Mouse (Mus musculus) megakaryocyte, embryonic 14.5 days (primary cell): ENCODE measurements at regions not wholly inside any gene's neighbourhood (a gene's known extent, or its start where the extent isn't known, plus 50 kb on each side); places are given as distances from the start of the nearest gene placed in this dataset.
"Not testable (repeated sequence)": the region's sequence is repeated elsewhere in the genome, so short reads cannot be mapped to it uniquely, and the experiment has no call there.

Source experiments
- H3K27me3 ChIP-seq: replicated peaks from 2 replicates; pipeline ENCODE3; 2012; ENCODE audit warnings: inconsistent platforms
- H3K36me3 ChIP-seq: replicated peaks from 2 replicates; pipeline ENCODE3; 2012; ENCODE audit warnings: low read length, inconsistent platforms, mixed read lengths
- H3K4me1 ChIP-seq: 2 replicates; pipeline ENCODE4 v1.6.1; 2012; ENCODE audit warnings: inconsistent platforms
- H3K4me3 ChIP-seq: replicated peaks from 2 replicates; pipeline ENCODE3; 2012; ENCODE audit warnings: moderate library complexity, mild to moderate bottlenecking, inconsistent platforms
- H3K9me3 ChIP-seq: 2 replicates; pipeline ENCODE4 v1.6.1; 2012; ENCODE audit warnings: inconsistent platforms
- FLI1 ChIP-seq: IDR thresholded peaks from 2 replicates; pipeline ENCODE4 v1.6.1; 2012; ENCODE audit warnings: low read length, inconsistent platforms, mixed read lengths
- GATA1 ChIP-seq: IDR thresholded peaks from 3 replicates; pipeline ENCODE4 v1.6.1; 2012; ENCODE audit warnings: mixed read lengths, low read length, inconsistent platforms, borderline replicate concordance

DNA sequence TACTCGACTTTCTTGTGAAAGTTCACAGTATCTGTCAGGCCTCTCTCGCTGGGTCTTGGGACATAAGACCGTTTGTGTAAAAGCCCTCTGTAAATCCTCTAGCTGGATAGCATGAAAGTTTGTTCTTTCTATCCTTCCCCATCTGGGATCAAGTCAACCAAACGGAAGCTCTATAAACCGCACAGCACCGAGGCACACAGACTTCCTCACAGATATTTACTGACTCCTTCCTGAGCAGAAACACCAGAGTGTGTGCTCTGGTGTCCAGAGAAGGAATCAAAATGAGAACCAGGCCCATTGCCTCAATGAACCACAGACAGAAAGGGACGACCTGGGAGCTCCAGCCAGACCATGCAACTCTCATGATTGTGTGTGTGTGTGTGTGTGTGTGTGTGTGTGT lies 502.6 kb downstream of the Gja1 start:
- TF ChIP-seq GATA1, result no peak
- TF ChIP-seq FLI1, result no peak
- H3K27me3 ChIP-seq, result no peaks in the 10 kb centered on the region
- H3K4me3 ChIP-seq, result peak overlapping the region; percentile 72
- peaks cover 18% of the 10 kb centered on the region for H3K4me1 ChIP-seq
- no peaks in the 10 kb centered on the region for H3K36me3 ChIP-seq
- no peaks in the 10 kb centered on the region for H3K9me3 ChIP-seq

DNA sequence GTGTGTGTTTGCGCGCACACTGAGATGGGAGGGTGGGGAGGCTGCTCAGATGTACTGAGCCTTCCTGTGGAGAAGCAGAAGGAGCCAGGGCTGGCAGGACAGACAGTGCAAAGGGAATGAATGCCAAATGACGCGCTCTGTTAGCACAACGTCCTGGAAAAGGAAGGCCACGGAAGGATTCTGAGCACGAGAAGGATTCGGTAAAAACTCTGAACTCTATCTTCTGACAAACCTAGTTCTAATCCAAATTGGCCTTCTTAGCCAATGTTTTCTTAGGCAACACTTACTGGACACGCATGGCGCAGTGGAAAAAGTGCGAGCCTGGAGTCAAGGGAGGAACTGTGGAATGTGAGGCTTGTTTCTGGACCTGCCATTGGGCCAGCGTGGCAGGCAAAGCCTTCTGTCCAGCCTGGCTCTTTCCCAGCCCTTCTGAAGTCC lies 503.0 kb downstream of the Gja1 start:
- Histone ChIP-seq H3K9me3 (no peaks in the 10 kb centered on the region), H3K4me3 (peak overlapping the region; percentile 72), H3K36me3 (no peaks in the 10 kb centered on the region), H3K27me3 (no peaks in the 10 kb centered on the region), H3K4me1 (peaks cover 18% of the 10 kb centered on the region)
- TF ChIP-seq GATA1, result no peak
- no peak for TF ChIP-seq FLI1

DNA sequence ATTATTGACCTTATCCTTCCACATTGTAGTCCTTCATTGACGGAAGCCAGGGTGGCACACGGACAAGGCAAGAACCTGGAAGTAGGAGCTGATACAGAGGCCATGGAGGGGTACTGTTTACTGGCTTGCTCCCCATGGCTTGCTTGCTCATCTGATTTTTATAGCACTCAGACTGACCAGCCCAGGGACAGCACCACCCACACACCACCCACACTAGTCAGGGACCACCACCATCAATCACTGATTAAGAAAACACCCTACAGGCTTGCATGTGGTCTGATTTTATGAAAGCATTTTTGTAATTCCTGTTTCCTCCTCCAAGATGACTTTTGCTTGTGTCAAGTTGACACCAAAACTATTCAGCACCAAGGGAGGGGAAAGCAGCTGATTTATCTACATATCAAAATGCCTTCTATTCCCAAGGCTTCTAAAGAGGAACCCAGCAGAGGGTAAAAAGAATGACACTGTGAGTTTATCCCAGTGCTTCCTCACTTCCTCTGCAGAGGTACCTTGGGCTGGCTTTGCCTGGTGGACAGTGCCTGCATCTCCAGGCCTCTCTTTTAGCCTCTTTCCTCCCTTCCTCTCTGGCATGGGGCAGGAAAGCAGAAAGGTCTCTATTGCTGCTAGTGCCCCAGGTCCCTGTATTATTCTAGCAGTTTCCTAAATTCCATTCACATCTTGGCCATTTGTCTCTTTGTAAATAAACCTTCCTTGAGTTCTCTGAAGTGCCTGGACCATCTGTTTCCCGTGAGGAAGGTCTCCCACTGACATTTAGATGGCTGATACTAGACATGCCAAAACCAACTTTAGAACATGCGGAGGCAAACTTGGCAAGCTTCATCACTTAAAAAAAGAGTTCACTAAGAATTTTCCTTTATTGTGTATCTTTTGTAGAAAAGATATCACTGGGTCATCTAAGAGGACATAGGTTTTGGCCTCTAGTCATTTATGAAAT lies 507.6 kb downstream of the Gja1 start:
- H3K4me1 ChIP-seq, result peaks cover 14% of the 10 kb centered on the region
- no peak for TF ChIP-seq GATA1
- TF ChIP-seq FLI1, result no peak
- no peaks in the 10 kb centered on the region for H3K36me3 ChIP-seq
- no peaks in the 10 kb centered on the region; the same call in 1 of the 2 replicates for H3K9me3 ChIP-seq
- no peaks in the 10 kb centered on the region for H3K27me3 ChIP-seq
- H3K4me3 ChIP-seq, result no peak overlapping the region

DNA sequence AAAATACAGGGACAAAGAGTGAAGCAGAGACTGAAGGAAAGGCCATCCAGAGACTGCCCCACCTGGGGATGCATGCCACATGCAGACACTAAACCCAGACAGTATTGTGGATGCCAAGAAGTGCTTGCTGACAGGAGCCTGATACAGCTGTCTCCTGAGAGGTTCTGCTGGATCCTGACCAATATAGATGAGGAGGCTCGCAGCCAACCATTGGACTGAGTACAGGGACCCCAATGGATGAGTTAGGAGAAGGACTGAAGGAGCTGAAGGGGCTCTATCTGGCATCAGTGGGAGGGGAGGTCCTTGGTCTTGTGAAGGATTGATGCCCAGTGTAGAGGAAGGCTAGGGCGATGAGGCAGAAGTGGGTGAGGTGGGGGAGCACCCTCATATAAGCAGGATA lies 514.4 kb downstream of the Gja1 start:
- not testable (repeated sequence) for H3K4me3 ChIP-seq, H3K4me1 ChIP-seq, H3K9me3 ChIP-seq, H3K27me3 ChIP-seq, H3K36me3 ChIP-seq

DNA sequence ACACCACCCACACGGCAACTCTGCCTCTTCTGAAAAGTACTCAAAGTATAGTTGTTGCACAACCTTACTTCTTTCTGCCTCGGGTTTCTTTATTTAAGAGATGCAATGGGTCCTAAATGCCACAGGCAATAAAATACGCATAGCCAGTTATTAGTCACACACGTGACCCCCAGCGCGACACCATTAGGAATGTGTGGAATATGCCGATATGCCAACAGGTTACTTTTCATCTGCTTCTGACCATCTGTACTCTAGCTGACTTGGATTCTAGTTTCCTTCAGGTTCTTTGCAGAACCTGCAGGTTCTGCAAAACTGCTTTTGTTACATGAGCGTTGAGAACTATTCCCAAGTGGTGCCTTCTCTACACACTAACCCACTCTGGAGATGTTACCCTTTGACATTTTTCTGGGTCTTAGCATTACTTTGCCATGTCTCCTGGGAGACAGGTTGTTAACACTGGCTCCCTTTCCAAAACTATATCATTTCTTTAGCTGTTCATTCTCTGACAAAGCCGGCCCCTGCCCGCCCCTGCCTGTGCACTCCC lies 515.6 kb downstream of the Gja1 start:
- no peak for TF ChIP-seq GATA1
- no peak for TF ChIP-seq FLI1
- no peaks in the 10 kb centered on the region for H3K4me1 ChIP-seq
- H3K27me3 ChIP-seq, result no peaks in the 10 kb centered on the region
- no peaks in the 10 kb centered on the region for H3K36me3 ChIP-seq
- no peaks in the 10 kb centered on the region; the same call in 1 of the 2 replicates for H3K9me3 ChIP-seq
- no peak overlapping the region for H3K4me3 ChIP-seq

DNA sequence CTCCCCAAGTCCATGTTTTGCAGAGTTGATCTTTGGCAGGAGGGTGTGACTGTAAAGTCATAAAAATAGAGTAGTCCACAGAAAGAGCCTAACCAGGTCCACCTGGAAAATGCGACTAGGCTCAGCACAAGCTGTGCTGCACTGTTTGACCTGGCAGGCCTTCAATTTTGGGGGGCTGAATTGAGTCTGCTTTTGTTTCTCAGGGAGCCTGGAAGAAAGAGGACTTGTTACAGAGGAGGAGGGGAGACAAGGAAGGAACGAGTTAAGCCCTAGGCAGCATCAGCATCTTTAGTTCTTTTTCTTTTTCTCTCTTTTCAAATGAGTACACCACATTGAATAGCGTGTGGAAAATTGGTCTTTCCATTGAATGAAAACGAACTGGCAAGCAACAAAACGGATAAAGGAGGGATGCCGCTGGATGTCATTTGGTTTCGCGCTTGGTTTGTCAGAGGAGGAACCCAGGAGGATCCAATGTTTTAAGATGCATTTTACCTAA lies 516.1 kb downstream of the Gja1 start:
- no peaks in the 10 kb centered on the region for H3K27me3 ChIP-seq
- H3K4me1 ChIP-seq, result no peaks in the 10 kb centered on the region
- no peaks in the 10 kb centered on the region for H3K9me3 ChIP-seq
- H3K4me3 ChIP-seq, result no peak overlapping the region
- TF ChIP-seq FLI1, result no peak
- no peak for TF ChIP-seq GATA1
- H3K36me3 ChIP-seq, result no peaks in the 10 kb centered on the region

DNA sequence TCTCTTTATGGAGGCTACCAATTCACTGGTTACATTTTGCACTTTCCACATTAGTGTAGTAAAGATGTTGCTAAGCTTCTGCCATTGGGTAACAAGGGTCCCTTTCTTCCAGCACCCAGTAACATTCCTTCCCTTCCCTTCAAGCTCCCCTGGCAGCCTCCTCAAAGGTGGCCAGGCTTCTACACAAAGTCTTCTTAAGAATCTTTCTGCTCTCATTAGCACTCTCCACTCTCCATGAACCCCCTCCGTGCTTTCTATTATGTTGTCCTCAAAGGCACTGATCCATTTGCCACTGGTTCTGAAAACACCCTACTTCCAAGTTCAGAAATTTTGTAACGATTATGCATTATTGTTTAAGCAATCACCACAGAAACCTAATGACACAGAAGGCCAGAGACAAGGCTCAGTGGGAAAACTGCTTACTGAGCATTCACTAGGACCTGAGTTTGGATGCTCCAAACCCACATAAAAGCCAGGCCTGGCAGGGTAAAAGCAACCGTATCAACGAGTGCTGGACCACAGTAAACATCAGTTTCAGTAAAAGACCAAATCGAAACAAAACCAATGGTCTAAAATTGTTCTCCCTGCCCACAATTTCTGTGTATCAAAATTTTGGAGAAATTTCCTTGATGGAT lies 522.6 kb downstream of the Gja1 start:
- H3K36me3 ChIP-seq, result no peaks in the 10 kb centered on the region
- no peak overlapping the region for H3K4me3 ChIP-seq
- H3K27me3 ChIP-seq, result no peaks in the 10 kb centered on the region
- no peaks in the 10 kb centered on the region for H3K4me1 ChIP-seq
- H3K9me3 ChIP-seq, result no peaks in the 10 kb centered on the region
- no peak for TF ChIP-seq FLI1
- TF ChIP-seq GATA1, result no peak

DNA sequence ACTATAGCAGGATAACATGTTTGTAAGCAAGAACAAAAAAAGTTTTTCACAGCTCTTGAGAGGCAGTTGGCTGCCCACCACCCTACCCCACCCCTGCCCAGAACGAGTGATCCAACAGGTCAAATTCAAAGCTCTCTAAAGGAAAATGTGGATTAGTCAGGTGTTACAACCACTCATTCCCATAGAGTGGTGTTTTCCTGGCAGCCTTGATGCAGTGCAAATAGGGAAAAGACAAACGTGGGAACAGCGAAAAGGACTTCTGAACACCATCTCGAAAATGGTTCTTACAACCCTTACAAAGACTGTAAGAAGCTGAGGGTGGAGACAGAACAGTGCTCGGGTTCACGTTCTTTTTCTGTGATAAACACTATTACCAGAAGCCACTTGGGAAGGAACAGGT lies 523.8 kb downstream of the Gja1 start:
- TF ChIP-seq GATA1 (no peak), FLI1 (no peak)
- Histone ChIP-seq H3K4me3 (no peak overlapping the region), H3K9me3 (no peaks in the 10 kb centered on the region), H3K36me3 (no peaks in the 10 kb centered on the region), H3K4me1 (no peaks in the 10 kb centered on the region), H3K27me3 (no peaks in the 10 kb centered on the region)

DNA sequence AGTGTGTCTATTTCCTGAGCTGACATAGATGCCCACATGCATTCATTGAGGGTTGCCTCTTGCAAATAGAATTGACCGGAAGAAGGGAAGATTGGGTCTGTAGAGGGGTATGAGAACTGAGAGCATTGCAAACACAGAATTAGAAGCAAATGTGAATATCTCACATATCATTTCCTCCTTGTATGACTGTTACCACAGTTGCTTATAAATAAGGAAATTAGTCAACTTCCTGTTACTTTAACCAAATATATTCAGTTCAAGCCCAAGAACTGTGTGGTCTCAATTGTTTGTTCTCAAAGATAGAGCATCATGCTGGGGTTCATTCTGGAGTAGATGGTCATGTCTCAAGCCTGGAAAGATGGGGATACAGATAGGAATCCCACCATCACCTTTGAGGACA lies 535.6 kb downstream of the Gja1 start:
- Histone ChIP-seq H3K9me3 (no peaks in the 10 kb centered on the region), H3K4me1 (peaks cover 6% of the 10 kb centered on the region), H3K4me3 (no peak overlapping the region), H3K27me3 (no peaks in the 10 kb centered on the region), H3K36me3 (no peaks in the 10 kb centered on the region)
- TF ChIP-seq FLI1, result no peak
- TF ChIP-seq GATA1, result no peak

DNA sequence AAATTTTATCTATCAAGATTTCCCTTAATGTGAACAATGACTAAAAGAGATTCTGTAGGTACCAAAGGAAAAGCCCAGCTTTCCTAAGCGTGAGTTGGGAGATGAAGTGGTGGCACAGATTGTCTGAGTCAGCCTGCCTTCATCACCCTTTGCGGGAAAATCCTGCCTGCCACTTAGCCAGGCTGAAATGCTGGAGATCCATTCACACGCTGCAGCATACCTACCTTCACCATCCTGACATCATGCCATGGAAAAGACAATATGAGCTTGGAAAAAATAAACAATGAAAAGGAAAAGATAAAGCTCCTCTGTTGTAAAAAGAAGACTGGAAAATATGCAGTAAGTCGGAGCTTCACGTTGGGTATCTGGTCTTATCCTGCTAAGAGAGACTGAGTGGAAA lies 537.0 kb downstream of the Gja1 start:
- TF ChIP-seq GATA1 (no peak), FLI1 (no peak)
- Histone ChIP-seq H3K27me3 (no peaks in the 10 kb centered on the region), H3K9me3 (no peaks in the 10 kb centered on the region), H3K4me1 (peaks cover 6% of the 10 kb centered on the region), H3K36me3 (no peaks in the 10 kb centered on the region), H3K4me3 (no peak overlapping the region)
